Mouse (Mus musculus) natural killer cell, adult 2 months (primary cell): Measurements from ENCODE around the gene Senp6.
"Not testable (repeated sequence)": the region's sequence is repeated elsewhere in the genome, so short reads cannot be mapped to it uniquely, and the experiment has no call there.

Experiments
- DNase-seq, 2 experiments: peaks; one replicate each; pipeline ENCODE4 v3.0.0; 2022; ENCODE audit warnings: low spot score in 2 of 2

Senp6 gene

DNA sequence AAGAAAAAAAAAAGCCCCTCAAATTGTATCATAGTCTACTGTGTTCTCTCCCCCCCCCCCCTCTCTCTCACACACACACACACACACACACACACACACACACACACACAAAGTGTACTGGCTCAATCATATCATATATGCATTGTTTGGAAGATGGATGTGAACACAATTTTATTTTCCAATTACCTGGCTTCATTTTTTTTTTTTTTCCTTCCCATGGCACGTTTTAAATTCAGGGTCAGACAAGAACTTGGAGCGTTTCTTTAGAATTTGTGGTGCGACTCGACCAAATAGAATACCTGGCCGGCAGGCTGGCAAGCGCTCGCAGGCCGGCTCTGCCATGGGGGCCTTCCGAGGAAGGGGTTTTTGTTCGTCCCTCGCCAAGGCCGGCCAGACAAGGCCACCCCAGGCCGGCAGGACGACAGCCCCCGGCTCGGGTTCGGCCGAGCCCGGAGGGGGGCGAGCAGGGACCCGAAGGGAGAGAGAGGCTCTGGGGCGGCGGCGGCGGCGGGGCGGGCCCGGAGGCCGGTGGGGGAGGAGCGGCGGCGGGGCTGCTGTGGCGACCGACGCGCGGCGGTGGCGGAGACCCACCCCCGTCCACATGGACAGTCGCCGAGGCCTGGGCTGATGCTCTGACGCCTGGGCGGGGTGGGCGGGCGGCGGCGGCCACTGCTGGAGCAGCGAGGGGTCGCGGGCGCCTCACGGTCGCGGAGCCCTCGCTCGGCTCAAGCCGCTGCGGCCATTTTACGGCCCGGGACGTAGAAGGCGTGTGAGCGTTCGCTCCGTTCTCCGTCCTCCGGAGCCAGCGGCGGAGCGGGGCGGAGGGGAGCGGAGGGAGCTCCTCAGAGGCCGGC is at the start of gene Senp6:
TSS of gene Senp6 (plus strand) at position 537 of the 854 bp plus-strand sequence.
- DNase-seq, result peak; percentile 34 to 59

DNA sequence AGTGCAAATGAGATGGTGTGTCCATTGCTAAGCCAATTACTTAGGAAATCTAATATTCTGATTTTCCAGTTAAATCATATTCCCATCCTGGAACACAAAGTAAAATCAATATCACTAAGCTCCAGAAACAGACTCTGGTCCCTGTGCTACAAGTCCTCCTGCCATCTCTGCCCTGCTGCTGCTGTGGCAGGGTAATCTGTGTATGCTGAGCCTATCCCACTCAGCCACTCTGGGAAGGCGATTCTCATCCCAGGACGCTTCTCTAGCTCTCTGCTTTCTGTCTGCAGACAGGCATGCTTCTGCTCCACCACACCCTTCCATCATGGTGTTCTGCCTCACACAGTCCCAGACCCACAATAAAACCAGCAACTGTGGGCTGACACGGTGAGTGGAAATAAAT is 46.3 kb upstream of the Senp6 start:
- DNase-seq, result no peak

DNA sequence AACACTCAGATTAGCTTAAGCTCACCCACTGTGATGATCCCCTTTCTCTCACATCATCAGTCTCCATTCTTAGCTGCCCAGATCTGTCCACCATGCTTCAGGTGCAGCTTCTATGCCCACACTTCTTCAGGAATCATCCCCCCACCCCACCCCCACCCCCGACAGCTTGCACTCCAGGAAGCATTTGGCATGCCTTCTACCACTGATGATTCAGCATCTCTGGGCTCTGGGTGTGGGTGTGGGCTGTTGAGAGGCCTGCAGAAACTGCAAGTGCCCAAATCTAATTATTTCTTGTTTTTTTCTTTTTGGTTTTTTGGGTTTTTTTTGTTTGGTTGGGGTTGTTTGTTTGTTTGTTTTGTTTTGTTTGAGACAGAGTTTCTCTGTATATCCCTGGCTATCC is 45.1 kb upstream of the Senp6 start:
- DNase-seq, result no peak

DNA sequence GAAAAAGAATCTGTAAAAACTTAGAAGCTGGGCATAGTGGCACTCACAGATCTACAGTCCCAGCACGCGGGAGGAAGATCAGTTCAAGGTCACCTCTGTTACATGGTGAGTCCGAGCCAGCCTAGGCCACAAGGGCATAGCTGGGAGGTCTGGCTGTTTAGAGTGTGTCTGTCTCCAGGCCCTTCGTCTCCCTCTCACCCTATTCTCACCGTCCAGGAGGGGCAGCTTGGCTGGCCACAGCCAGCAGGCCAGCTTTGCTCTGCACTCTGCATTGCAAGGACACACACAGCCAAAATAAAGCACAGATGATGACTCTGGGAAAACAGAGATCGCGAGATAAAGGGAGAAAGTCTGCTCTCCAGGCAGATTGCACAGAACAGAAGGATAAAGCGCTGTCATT is 43.9 kb upstream of the Senp6 start:
- no peak for DNase-seq

DNA sequence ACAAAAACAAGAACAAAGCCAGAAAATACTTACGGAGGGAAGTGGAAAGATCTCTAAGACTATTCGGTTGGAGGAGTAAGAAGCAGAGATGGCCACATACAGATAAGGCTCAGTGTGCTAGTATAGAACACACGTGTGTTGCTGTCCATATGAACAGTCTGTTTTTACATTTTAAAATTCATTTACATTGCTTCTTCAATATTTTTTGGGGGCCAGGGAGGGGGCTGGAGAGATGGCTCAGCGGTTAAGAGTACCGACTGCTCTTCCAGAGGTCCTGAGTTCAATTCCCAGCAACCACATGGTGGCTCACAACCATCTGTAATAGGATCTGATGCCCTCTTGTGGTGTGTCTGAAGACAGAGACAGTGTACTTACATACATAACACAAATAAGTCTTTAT is 41.4 kb upstream of the Senp6 start:
- not testable (repeated sequence) for DNase-seq

DNA sequence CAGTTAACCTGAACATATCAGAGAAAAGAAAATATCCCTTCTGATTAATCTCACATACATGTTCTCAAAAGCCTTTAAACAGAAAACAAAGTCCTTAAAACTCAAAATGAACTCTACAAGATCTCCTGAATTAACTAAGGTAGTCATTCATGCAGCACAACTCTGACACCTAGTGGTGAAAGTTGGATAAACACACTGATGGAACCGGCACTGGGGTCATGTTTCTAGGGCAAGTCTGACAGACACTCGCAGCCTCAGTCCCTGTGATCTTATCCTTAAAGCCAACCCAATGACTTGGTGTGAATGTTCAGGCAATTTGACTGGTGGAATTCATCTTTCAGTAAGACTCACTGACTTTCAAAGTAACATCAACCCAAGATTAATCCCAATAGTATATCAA is 40.7 kb upstream of the Senp6 start:
- DNase-seq, result peak; percentile 38 to 49

DNA sequence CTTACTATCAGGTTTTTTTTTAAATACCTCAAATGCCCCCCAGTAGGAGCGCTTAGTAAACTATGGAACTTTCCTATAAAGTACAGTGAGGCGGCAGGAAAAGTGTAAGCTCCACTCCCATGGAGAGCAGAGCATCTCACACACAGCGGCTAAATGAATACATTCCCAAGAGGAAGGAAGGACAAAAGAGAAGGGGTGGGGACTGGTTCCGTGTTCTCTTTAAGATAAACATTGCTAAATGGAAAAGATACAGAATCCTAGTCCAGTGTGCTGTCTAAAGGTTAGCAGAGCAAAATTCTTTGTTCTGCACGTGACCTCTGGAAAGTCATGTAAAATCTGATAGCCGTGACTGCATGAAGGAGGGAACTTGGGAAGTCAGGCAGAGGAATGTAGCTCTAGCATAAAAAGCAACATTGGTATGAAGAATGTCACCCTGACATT is 40.1 kb upstream of the Senp6 start:
- DNase-seq, result no peak

DNA sequence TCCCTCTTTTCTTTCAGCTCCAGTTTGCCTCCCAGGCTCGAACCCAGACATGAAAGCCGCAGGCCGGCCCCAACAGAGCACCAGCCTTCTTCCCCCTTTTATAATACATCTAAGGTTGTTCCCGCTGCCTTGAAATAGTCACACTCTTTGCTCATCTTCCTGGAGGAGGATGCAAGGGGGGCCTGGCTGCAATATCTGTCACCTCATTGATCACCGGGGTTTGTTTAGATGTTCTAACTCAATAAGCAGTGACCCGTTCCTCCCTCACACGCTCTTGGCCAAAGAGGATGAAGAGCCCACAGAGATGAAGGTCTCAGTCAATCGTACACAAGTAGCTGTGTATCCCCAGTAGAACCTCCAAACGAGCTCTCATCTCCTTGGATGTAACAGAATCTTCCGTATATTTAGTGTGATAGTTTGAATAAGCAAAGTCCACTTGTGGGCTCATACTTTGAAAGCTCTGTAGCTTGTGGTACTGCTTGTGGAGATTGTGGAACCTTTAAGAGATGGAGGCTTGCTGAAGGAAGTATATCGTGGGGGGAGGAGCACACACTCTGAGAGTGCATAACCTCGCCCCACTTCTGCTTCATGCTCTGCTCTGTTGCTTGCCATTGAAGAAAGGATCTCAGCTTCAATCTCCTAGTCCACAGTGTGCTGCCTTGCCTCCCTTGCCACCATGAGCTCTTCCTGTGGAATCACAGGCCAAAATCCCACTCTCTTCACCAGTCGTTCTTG is 29.3 kb upstream of the Senp6 start:
- DNase-seq, result no peak

DNA sequence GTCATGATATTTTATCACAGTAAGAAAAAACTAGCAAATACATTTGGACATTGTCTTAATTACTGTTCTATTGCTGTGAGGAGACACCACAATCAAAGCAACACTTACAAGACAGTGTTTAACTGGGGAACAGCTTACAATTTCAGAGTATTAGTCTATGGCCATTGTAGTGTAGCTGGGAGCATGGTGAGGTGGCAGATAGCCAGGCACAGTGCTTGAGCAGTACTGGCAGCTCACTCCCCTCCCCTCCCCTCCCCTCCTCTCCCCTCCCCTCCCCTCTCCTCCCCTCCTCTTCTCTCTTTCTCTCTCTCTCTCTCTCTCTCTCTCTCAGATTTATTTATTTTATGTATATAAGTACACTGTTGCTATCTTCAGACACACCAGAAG is 28.7 kb upstream of the Senp6 start:
- no peak for DNase-seq

DNA sequence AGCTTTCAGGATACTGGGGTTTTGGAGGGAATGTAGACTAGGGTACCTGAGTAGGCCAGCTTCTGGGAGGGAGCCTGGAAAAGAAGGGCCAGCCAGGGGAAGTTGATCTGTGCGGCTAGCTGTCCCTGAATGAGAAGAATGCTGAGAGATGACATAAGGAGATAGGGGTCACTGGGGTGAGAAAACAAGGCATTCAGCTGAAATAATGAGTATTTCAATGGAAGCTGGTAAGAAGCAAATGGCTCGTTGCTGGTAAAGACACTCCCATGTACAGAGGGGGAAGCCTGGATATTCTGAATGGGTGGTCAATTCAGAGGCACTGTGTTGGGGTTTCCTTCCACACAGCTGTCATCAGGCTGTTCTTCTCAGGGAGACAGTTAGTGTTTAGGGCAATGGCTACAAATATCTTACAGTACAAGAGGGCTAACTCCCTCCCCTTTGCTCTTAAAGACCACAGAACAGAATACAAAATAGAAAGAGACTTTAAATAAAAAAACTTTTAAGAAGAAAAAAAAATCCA is 27.3 kb upstream of the Senp6 start:
- DNase-seq, result no peak

DNA sequence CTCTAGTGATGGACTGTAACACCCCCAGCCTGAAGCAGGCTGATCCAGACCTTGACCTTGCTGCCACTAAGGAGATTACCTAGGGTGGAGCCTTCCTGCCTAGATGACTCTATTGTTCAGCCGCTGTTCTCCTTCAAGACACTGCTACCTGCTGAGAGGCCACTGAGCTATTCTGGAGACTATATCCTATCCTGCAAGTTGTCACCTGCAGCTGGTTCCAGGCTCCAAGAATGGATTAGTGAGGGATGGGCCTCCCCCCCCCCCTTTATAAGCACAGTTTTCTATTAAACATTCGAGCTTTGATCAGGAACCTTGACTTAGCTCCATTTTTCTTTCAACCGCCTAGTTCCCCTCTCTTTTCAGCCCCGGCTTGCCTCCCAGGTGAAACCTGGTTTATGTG is 22.4 kb upstream of the Senp6 start:
- DNase-seq, result not testable (repeated sequence)

DNA sequence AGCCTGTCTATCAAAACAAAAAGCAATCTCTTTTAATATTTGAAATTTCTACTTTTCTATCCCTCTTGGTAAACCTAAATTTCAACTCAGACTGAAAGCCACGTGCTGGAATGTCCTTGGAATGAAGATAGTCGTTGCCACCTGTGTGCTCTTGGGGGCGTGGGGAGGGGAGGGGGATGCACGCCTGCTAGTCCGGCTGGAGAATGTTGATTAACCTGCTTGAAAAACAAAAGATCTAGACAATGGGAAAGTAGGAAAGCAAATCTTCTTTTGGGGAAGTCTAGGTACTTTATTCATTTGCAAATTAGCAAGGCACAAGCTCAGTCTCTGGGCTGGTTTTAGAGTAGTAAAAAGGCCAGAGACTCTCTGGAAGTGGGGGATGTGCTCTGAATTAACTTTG is 17.4 kb upstream of the Senp6 start:
- DNase-seq, result not testable (repeated sequence)

DNA sequence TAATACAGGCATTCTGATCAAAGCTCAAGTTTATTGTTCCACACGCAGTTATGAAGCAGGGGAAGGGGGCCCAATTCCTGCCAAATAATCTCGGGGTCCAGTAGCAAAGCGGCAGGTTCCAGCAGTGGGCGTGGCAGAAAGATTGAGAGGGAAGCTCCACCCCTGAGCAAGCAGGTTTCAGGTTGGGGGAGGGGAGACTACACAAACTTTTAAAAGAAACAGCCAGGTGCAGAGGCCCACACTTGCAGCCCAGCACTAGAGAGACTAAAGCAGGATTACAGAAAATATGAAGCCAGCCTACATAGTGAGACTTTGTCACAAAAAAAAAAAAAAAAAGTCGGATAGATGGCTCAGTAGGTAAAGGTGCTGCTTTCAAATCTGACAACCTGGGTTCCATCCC is 13.8 kb upstream of the Senp6 start:
- DNase-seq, result no peak

DNA sequence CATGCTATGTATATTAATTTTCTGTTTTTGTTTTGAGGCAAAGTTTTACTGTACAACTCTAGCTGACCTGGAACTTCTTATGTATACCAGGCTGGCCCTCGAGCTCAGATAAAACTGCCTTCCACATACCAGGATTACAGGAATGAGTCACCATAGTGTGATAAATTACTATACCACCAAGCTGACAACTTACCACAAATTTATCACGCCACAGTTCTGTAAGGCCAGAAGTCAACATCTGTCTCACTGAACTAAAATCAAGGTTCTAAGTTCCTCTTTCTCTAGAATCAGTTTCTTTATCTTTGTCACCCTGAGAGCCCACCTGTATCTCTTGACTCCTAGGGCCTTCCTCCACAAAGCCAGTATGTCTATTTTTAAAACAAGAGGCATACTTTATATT is 9.0 kb upstream of the Senp6 start:
- DNase-seq, result no peak

DNA sequence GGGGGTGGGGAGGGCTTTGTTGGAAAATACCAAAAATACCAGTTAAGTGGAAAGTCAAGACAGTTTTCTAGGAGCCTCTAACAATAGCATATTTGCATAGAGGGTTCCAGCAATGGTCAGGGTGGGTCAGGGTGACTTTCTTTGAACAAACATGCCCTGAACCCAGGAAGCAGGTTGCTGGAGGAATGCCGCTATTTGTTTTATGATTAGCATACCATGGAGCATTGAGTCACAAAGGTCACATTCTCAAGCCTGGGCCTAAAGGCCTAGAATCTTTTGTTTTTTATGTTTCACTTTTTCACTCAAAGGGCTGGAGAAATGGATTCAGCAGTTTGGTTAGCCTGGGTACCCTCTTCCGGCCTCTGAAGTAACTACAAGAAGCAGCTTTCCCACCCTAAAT is 1.2 kb upstream of the Senp6 start:
- DNase-seq, result not testable (repeated sequence)

DNA sequence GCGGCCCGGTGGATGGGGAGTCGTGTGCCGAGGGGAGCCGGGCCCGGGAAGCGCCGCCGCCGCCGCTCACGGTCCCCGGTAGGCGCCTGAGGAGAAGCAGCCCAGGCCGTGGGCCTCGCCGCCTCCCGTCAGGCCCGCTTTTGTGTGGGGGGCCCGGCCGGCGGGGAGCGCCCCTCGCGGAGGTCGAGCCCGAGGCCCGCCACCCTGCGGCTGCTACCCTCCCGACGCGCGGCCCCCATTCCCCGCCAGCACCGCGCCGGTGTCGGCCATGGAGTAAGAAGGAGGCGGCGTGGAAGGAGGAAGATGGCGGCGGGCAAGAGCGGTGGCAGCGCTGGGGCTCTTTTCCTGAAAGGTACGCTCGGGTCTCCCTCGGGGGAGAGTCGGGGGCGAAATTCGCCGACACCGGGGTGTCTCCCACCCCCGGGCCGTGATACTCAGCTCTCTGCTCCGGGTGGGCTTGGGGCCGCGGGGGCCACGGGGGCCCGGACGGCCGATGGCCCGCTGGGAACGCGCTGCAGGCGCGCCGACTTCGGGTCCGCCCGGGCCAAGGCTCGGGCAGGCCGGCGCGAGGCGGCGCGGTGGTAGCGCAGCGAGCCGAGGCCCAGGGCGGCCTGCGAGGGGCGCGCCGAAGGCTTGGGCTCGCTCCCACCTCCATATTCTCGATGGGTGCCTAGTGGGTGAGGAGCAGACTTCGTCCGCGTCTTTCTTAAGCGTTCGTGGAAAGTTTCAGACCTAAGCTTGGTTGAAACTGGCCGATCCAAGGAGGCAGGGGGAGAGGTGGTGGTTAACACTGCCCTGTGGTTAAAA is 721 bp downstream of the Senp6 start:
- DNase-seq, result peak; percentile 58 to 71

DNA sequence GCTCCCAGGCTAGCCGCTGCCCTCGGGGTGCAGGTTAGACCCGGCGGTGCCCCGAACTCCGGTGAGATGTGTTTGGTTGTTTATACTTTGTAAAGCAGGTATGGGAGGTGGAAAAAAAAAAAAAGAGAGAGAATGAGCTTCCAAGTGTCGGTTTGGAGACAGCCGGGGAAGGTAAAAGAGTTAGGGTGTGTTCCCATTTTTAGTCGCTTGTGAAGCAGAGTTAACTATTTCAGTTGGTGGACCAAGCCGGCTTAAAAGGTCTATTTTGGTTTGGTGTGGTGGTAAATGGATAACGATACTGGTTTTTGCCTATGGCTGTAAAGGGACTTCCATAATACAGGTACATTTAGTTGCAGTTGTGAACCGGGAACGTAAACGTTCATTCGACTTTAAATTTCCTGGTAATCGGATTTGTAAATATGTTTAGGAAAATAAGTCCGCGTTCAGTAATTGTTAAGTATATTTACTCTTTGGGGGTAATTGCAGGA is 1.4 kb downstream of the Senp6 start:
- no peak for DNase-seq

DNA sequence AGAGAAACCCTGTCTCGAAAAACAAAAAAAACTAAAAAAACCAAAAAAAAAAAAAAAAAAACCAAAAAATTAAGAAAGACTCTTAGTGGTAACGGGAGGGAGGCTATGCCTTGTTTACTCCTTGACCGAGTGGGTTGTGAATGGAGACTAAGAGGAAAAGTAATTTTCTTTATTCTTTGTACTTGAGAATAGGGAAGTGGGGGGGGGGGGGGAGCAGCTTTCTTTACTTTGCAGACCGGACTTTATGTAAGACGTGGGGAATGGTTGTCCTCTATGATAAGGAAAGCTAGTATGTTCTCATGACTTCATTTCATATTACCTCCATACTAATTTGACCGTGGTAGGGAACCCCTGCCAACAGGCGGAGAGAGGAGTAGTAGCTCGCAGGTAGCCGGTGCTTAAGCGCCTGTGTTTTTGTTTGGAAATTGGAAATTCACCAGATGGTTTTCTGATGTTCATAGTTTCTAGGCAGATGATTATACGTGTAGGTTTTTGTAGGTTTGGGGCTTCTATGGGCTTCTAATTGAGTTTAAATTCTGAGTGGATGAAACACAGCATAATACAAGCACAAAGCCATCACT is 2.1 kb downstream of the Senp6 start:
- no peak for DNase-seq

DNA sequence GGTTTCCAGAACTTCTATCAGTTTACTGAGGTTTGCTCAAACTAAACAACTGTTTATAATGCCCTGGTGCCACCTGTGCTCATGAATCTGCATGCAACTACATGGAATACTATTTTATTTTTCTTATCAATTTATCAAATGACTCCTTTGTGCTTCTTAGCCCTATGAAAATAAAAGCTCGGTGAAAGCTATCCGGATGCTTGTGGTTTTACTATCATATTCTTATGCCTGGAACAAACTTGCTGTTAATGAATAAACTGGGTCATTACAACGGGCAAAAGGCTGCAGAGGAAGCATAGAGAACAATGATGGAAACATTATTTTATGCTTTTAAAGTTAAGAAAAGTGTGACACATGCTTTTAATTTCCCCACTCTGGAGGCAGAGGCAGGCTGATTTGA is 3.3 kb downstream of the Senp6 start:
- DNase-seq, result no peak

DNA sequence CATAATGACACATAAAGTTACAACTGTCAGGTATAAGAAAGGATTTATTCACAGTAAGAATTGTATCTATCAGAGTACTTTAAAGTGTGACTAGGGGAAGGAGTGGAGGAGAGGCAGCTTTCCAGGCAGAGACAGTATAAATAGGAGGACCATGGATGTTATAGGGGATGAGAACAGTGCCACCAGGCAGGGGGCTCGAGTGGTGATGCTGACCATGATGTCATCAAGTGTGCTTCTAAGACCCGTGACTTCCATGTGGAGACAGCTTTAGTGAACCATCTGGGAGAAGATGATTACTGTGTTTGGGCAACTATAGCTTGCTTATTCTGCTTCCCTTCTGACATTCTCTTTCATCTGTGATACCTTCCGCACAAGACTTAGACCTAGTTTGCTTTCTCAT is 4.9 kb downstream of the Senp6 start:
- no peak for DNase-seq

DNA sequence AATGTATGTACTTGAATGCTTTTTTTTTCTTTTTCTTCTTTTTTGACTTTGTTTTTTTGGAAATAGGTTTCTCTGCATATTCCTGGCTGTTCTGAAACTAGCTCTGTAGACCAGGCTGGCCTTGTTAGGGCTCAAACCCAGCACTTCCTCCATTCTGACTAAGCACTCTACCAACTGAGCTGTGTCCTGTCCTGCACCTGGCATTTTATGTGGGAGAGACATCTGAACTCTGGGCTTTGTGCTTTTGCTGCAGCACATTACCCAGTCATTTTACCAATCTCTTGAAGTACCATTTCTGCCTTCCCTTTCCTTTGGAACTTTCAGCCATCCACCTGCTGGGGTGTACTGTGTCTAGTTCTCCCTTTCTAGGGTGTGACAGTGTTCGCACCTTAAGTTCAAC is 7.4 kb downstream of the Senp6 start:
- DNase-seq, result no peak

DNA sequence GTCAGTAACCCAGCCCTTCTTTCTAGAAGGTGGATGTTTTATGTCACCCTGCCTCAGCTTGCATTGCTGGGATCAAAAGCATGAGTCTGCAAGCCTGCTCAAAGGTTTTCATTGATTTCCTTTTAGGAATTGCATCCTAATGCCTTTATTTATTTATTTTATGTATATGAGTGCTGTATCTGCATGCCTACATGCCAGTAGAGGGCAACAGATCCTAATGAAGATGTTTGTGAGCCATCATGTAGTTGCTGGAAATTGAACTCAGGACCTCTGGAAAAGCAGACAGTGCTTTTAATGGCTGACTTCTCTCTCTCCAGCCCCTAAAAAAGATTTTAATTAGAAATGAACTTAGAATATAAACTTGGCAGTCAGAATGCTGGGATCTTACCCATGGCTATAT is 8.2 kb downstream of the Senp6 start:
- no peak for DNase-seq
